7 mouse cellular contexts compared by ENCODE assay signal in the genomic region with DNA sequence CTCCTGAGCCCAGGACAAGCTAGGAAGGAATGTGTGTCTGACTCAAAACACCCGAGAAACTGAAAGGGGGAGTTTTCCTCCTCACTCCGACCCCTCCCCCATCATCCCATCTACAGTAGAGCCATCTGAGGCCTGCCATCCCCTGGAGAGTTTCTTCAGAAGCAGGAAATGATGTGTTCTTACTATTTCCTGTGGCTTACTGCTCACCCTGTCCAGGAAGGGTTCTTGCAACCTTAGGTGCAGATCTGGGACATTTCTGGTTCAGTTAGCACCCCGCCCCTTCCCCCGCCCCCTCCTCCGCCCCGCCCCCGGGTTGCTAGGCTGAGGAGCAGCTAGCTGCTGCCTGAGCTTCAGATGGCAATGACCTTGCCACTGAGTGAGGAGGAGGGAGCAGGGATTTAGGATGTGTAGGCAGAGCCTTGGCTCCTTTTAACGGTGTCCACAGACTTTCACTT. TPM values are rescaled to one million over a fixed set of nuclear protein-coding genes. Genes with fewer than 3 reads are reported as not detected.
DNase-seq lines count a peak whose midpoint lies in the region; ATAC-seq and TF ChIP-seq lines count a peak whose summit lies in the region.

No protein-coding gene starts in this region.

- no peaks in the 10 kb centered on the region; the same call in 1 of the 2 replicates for H3K79me2 ChIP-seq in MEL (ENCODE audit: control insufficient read depth, insufficient read depth, low read length, poor library complexity)

- peaks cover 0 to 33% of the 10 kb centered on the region in 2 experiments; a peak in 2 of 4 replicates for H3K36me3 ChIP-seq in MEL (ENCODE audit: control insufficient read depth in 1 of 2, insufficient read depth in 2 of 2, low read length in 2 of 2)
- H3K36me3 ChIP-seq in heart, embryonic 13.5 days: peaks cover 30% of the 10 kb centered on the region
- no peaks in the 10 kb centered on the region for H3K36me3 ChIP-seq in thymus, adult 2 months (ENCODE audit: control insufficient read depth, insufficient read depth, low read length)

- TF ChIP-seq RAD21 in MEL (IDR thresholded peaks at IDR 0.05; ENCODE audit: low read depth, low read length): no peak

- peak overlapping the region; percentile 6 to 19; a peak in 2 of 4 replicates for H3K4me3 ChIP-seq in MEL (ENCODE audit: control insufficient read depth in 1 of 2, insufficient read depth in 1 of 2, low read depth in 2 of 2, low read length in 2 of 2)
- peak overlapping the region; percentile 23; the same call in 1 of the 2 replicates for H3K4me3 ChIP-seq in bone marrow macrophage, adult 2 months (ENCODE audit: insufficient read depth, low read length)
- H3K4me3 ChIP-seq in heart, embryonic 13.5 days: peak overlapping the region; percentile 20
- no peak overlapping the region for H3K4me3 ChIP-seq in thymus, adult 2 months (ENCODE audit: control insufficient read depth, insufficient read depth, low read length)

- peak; percentile 47 to 78; a peak in 2 of 4 replicates for TF ChIP-seq POLR2A in MEL (IDR thresholded peaks at IDR 0.05; ENCODE audit: control insufficient read depth in 1 of 2, insufficient read depth in 1 of 2, low read depth in 1 of 2, low read length in 2 of 2, poor library complexity in 1 of 2)
- TF ChIP-seq POLR2A in bone marrow macrophage, adult 2 months (IDR thresholded peaks at IDR 0.05; ENCODE audit: borderline replicate concordance, low read depth, low read length): no peak
- TF ChIP-seq POLR2A in thymus, adult 2 months (IDR thresholded peaks at IDR 0.05; ENCODE audit: control insufficient read depth, extremely low read depth, insufficient read depth, low read length, poor library complexity): no peak

- peak overlapping the region; percentile 51 for H3K4me2 ChIP-seq in heart, embryonic 13.5 days

- WGBS in heart, embryonic 13.5 days: 7% methylated on average over 8 of the region's 8 CpGs
- 2% methylated on average over 8 of the region's 8 CpGs for WGBS in thymus, adult 2 months

- H3K9ac ChIP-seq in MEL (ENCODE audit: control insufficient read depth, low read depth, low read length, poor library complexity, severe bottlenecking): peak overlapping the region; percentile 60
- H3K9ac ChIP-seq in heart, embryonic 13.5 days: peak overlapping the region; percentile 60; the same call in 1 of the 2 replicates

- intact Hi-C loops in left cerebral cortex, postnatal 14 days (cut with DNase I): no loop called here

- DNase-seq in MEL (ENCODE audit: low read depth, low spot score): peak; percentile 88
- DNase-seq in kidney, postnatal 14 days: peak; percentile 66
- peak; percentile 59 for DNase-seq in thymus, adult 2 months
- DNase-seq in left cerebral cortex, postnatal 14 days (ENCODE audit: low spot score in 2 of 2): no peak

- peaks cover 22 to 41% of the 10 kb centered on the region in 2 experiments for H3K4me1 ChIP-seq in MEL (ENCODE audit: control insufficient read depth in 1 of 2, insufficient read depth in 2 of 2, low read length in 2 of 2)
- H3K4me1 ChIP-seq in bone marrow macrophage, adult 2 months (ENCODE audit: control insufficient read depth, insufficient read depth, low read length): peaks cover 50% of the 10 kb centered on the region
- H3K4me1 ChIP-seq in heart, embryonic 13.5 days: peaks cover 52% of the 10 kb centered on the region
- peaks cover 37% of the 10 kb centered on the region for H3K4me1 ChIP-seq in thymus, adult 2 months (replicated peaks; ENCODE audit: control insufficient read depth, insufficient read depth, low read length)

- peak overlapping the region; percentile 82 for H3K27ac ChIP-seq in MEL (ENCODE audit: control insufficient read depth, low read depth, low read length)
- H3K27ac ChIP-seq in bone marrow macrophage, adult 2 months (ENCODE audit: insufficient read depth, low read depth, low read length): peak overlapping the region; percentile 52
- H3K27ac ChIP-seq in heart, embryonic 13.5 days (replicated peaks): peak overlapping the region; percentile 89
- peak overlapping the region; percentile 84 for H3K27ac ChIP-seq in thymus, adult 2 months (ENCODE audit: control insufficient read depth, insufficient read depth, low read length)

- H3K27me3 ChIP-seq in MEL (ENCODE audit: control insufficient read depth in 1 of 2, insufficient read depth in 2 of 2, low read length in 2 of 2): no peaks in the 10 kb centered on the region
- H3K27me3 ChIP-seq in heart, embryonic 13.5 days (replicated peaks): no peaks in the 10 kb centered on the region
- H3K27me3 ChIP-seq in thymus, adult 2 months (ENCODE audit: control insufficient read depth, insufficient read depth, low read length): no peaks in the 10 kb centered on the region

- peak; percentile 26 to 42; a peak in 2 of 4 replicates for TF ChIP-seq EP300 in MEL (IDR thresholded peaks at IDR 0.05; ENCODE audit: low read depth in 1 of 2, low read length in 2 of 2)

- ATAC-seq in heart, embryonic 13.5 days (ENCODE audit: extremely low read depth, insufficient number of reproducible peaks, low FRiP score, low TSS enrichment): peak; percentile 49; the same call in 1 of the 2 replicates
- peak; percentile 66 for ATAC-seq in megakaryocyte-erythroid progenitor cell, adult 5-6 weeks (replicated peaks; ENCODE audit: low FRiP score, low TSS enrichment, poor library complexity, severe bottlenecking)

- H3K9me3 ChIP-seq in MEL (replicated peaks; ENCODE audit: insufficient read depth, low read length): no peaks in the 10 kb centered on the region
- no peaks in the 10 kb centered on the region for H3K9me3 ChIP-seq in heart, embryonic 13.5 days

- TF ChIP-seq CTCF in MEL (IDR thresholded peaks at IDR 0.05 in 2 of 3, conservative IDR thresholded peaks at IDR 0.05 in 1 of 3; ENCODE audit: control insufficient read depth in 1 of 3, insufficient read depth in 1 of 3, low read depth in 2 of 3, low read length in 3 of 3, poor library complexity in 1 of 3, severe bottlenecking in 1 of 3): no peak
- no peak for TF ChIP-seq CTCF in bone marrow macrophage, adult 2 months (IDR thresholded peaks at IDR 0.05; ENCODE audit: low read depth, low read length)
- TF ChIP-seq CTCF in thymus, adult 2 months (IDR thresholded peaks at IDR 0.05; ENCODE audit: borderline replicate concordance, control insufficient read depth, extremely low read depth, insufficient read depth, low read length, poor library complexity): no peak

TF ChIP-seq in MEL, 35 proteins besides CTCF, POLR2A, EP300 and RAD21 (continues in another document):
- TF ChIP-seq ZKSCAN1 (IDR thresholded peaks at IDR 0.05; ENCODE audit: low read depth, low read length) (no peak), NELFE (IDR thresholded peaks at IDR 0.05; ENCODE audit: low read depth, low read length) (peak; percentile 54), MXI1 (IDR thresholded peaks at IDR 0.05; ENCODE audit: low read depth, low read length) (peak; percentile 32; the same call in 1 of the 2 replicates), ZMIZ1 (IDR thresholded peaks at IDR 0.05; ENCODE audit: low read depth, low read length) (peak; percentile 41), USF1 (IDR thresholded peaks at IDR 0.05; ENCODE audit: low read depth, low read length) (no peak), CHD2 (IDR thresholded peaks at IDR 0.05; ENCODE audit: low read length) (peak; percentile 52), RCOR1 (IDR thresholded peaks at IDR 0.05; ENCODE audit: low read depth, low read length) (peak; percentile 35; the same call in 1 of the 2 replicates), MAX (IDR thresholded peaks at IDR 0.05; ENCODE audit: low read length) (no peak), TCF12 (IDR thresholded peaks at IDR 0.05; ENCODE audit: low read depth, low read length) (0 out of 2 replicates have a peak, but pooled peaks have one; percentile 43), HCFC1 (IDR thresholded peaks at IDR 0.05; ENCODE audit: low read depth, low read length) (peak; percentile 67), ETS1 (IDR thresholded peaks at IDR 0.05; ENCODE audit: low read depth, low read length) (peak; percentile 63; the same call in 1 of the 2 replicates), ELF1 (IDR thresholded peaks at IDR 0.05; ENCODE audit: low read depth, low read length) (peak; percentile 74)

RNA-seq across cellular contexts. Expression of a gene that starts 11.1 kb away (rescaled TPM):
- total RNA-seq in MEL (2012; rRNA removed): not detected in 2 replicates
- polyA plus RNA-seq in MEL (2012; ENCODE audit: insufficient read depth in 1 of 2, insufficient read length in 2 of 2, low read depth in 1 of 2, low replicate concordance in 2 of 2, missing spikeins in 1 of 2): under 1 TPM in 1 of 2 experiments, not detected in 1; 0.04 TPM
- not detected in 2 replicates for polyA plus RNA-seq in bone marrow macrophage, adult 2 months (2012; ENCODE audit: insufficient read depth, insufficient read length, missing spikeins)
- not detected in 2 replicates for polyA plus RNA-seq in heart, embryonic 13.5 days (2015; fragmentation: Nextera tagmentation; extraction: Ambion mirVana)
- not detected in 2 replicates for total RNA-seq in megakaryocyte-erythroid progenitor cell, adult 5-6 weeks (2014; fragmentation: Nextera tagmentation)
- not detected in 2 replicates for total RNA-seq in megakaryocyte-erythroid progenitor cell, adult 5-6 weeks (2017)
- polyA plus RNA-seq in thymus, adult 2 months (2012; rRNA removed): 0.11 and 0.32 TPM in 2 replicates
- total RNA-seq in left cerebral cortex, postnatal 14 days (2021): not detected

RNA-seq across cellular contexts. Expression of a gene that starts 15.0 kb away (rescaled TPM):
- total RNA-seq in MEL (2012; rRNA removed): 22.8 and 30.6 TPM in 2 replicates
- 10 to 100 TPM in 1 of 2 experiments, not detected in 1; 25.0 TPM for polyA plus RNA-seq in MEL (2012; ENCODE audit: insufficient read depth in 1 of 2, insufficient read length in 2 of 2, low read depth in 1 of 2, low replicate concordance in 2 of 2, missing spikeins in 1 of 2)
- polyA plus RNA-seq in bone marrow macrophage, adult 2 months (2012; ENCODE audit: insufficient read depth, insufficient read length, missing spikeins): 1.8 and 2.1 TPM in 2 replicates
- polyA plus RNA-seq in heart, embryonic 13.5 days (2015; fragmentation: Nextera tagmentation; extraction: Ambion mirVana): 63.2 and 72.4 TPM in 2 replicates
- 10.9 and 12.6 TPM in 2 replicates for total RNA-seq in megakaryocyte-erythroid progenitor cell, adult 5-6 weeks (2014; fragmentation: Nextera tagmentation)
- 12.2 and 13.9 TPM in 2 replicates for total RNA-seq in megakaryocyte-erythroid progenitor cell, adult 5-6 weeks (2017)
- polyA plus RNA-seq in thymus, adult 2 months (2012; rRNA removed): 20.6 and 23.4 TPM in 2 replicates
- total RNA-seq in left cerebral cortex, postnatal 14 days (2021): 1 to 10 TPM; 1.7 to 2.0 TPM

RNA-seq across cellular contexts. Expression of a gene that starts 32.1 kb away (rescaled TPM):
- 426 and 451 TPM in 2 replicates for total RNA-seq in MEL (2012; rRNA removed)
- polyA plus RNA-seq in MEL (2012; ENCODE audit: insufficient read depth in 1 of 2, insufficient read length in 2 of 2, low read depth in 1 of 2, low replicate concordance in 2 of 2, missing spikeins in 1 of 2): 100 to 1,000 TPM in 1 of 2 experiments, not detected in 1; 589 TPM
- polyA plus RNA-seq in bone marrow macrophage, adult 2 months (2012; ENCODE audit: insufficient read depth, insufficient read length, missing spikeins): 840 and 888 TPM in 2 replicates
- polyA plus RNA-seq in heart, embryonic 13.5 days (2015; fragmentation: Nextera tagmentation; extraction: Ambion mirVana): 140 and 150 TPM in 2 replicates
- total RNA-seq in megakaryocyte-erythroid progenitor cell, adult 5-6 weeks (2014; fragmentation: Nextera tagmentation): 198 and 217 TPM in 2 replicates
- 368 and 393 TPM in 2 replicates for total RNA-seq in megakaryocyte-erythroid progenitor cell, adult 5-6 weeks (2017)
- polyA plus RNA-seq in thymus, adult 2 months (2012; rRNA removed): 184 and 193 TPM in 2 replicates
- 100 to 1,000 TPM; 300 to 308 TPM for total RNA-seq in left cerebral cortex, postnatal 14 days (2021)

Comparison
In these comparisons a context has a peak if more than half of its experiments do, and no peak if none do; other contexts are left out.
1. DNase-seq: peak in MEL (single experiment), kidney, postnatal 14 days (single experiment) and thymus, adult 2 months (single experiment); none in left cerebral cortex, postnatal 14 days (0 of 2).
2. POLR2A ChIP-seq: peak in MEL (2 of 2); none in bone marrow macrophage, adult 2 months (single experiment) and thymus, adult 2 months (single experiment).
3. Peak in every context shown above with its lines, with median percentiles within 50 percentile points of each other: H3K27ac ChIP-seq.